Mouse (Mus musculus) 416B (cell line): ENCODE data around the gene Tom1.

ENCODE experiments used
- DNase-seq: peaks from one replicate; pipeline ENCODE4 v3.0.0; 2011; ENCODE audit warnings: low read depth

The Tom1 gene

DNA sequence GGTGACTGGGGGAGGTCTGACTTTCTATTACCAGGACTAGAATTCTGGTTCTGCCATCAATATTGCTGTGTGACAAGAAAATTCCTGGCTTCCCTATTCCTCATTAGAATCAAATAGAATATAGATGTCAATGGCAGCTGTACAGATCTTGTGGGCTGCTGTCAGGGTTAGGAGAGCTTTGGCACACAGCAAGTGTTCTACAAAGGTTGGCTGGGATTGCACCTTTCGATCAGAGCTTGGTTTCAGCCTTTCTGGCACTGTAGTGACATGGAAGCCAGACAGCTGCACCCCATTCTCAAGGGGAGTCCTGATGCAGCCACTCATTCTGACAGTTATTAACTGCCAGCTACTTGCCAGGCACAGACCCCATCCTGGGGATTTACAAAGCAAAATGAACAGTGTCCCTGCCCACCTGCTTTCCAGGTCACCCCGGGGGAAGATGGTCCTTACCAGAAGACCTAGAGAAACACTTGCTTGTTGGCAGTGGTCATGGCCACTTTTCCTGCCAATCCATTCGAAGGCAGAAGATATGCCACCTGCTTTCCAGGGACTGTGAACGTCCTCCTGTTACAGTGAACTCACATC is 57.4 kb downstream of the Tom1 start:
- no peak for DNase-seq

DNA sequence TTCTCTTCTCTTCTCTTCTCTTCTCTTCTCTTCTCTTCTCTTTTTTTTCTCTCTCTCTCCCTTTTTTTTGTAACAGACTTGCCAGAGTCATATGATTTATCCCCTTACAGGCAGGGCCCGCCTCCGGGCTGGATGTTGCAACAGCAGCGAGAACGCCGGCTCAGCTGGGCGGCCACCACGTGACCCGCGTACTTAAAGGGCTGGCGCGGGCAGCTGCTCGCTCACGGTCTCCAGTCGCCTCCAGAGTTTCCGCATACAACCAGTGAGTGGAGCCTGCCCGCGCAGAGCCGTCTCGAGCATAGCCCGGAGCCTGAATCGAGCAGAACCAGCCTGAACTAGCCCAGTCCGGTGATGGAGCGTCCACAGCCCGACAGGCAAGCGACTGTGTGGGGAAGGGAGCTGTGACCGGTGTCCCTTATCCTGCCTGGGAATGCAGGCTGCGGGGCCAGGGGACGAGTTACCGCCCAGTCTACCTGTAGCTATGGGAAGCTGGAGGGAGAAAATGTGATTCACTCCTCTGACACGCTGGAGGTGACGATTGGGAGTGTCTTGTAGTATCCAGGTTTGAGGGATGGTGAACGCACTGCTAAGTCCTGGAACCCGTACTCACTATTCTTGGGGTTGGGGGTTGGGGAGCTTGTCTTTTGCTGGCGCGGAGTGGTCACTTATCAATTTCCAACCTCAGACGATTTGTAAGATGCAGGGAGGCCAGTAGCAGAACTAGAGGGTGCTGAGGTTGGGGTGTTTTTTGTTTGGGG is 60.1 kb downstream of the Tom1 start, which contains the start of gene Hmox1:
Gene Hmox1 (plus strand): TSS at position 223 of the 758 bp plus-strand sequence.
- peak; percentile 95 for DNase-seq

DNA sequence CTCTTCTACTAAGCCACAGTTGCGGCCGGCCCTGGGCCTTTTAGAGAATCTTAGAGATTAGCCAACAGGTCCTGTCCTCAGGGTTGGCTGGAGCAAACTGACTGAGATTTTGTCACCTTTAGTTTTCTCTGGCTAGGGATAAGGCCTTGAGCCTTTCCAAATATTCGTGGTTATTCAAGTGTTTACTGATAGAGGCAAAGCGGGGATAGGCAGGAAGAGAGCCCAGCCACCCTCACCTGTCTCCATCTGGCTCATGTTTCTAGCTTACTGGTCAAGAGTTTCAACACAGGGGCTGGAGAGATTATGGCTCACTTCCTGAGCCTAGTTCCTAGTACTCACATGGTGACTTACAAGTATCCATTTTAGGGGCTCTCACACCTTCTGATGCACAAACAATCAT is 69.5 kb downstream of the Tom1 start:
- no peak for DNase-seq

DNA sequence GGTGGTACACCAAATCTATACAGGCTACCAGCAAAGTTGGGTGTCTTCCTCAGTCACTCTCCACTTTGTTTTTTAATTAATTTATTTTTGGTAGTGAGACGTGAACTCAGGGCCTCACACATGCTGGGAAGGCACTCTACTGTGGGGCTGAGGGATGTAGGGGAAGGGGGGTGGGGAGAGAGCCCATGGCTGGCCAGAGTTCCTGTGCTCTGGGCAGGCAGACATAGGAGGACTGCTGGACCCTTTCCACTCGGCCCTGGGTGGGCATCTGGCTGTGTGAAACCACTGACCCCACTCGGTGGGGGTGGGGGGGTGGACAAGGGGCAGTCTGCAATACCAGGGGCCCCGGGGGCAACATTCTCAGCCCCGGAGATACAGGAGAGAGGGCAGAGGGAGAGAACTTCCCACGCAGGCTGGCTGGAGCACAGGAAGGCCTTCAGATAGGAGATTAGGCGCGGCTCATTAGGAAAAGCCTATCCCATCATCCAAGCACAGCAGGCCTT is 69.9 kb downstream of the Tom1 start:
- DNase-seq = no peak

DNA sequence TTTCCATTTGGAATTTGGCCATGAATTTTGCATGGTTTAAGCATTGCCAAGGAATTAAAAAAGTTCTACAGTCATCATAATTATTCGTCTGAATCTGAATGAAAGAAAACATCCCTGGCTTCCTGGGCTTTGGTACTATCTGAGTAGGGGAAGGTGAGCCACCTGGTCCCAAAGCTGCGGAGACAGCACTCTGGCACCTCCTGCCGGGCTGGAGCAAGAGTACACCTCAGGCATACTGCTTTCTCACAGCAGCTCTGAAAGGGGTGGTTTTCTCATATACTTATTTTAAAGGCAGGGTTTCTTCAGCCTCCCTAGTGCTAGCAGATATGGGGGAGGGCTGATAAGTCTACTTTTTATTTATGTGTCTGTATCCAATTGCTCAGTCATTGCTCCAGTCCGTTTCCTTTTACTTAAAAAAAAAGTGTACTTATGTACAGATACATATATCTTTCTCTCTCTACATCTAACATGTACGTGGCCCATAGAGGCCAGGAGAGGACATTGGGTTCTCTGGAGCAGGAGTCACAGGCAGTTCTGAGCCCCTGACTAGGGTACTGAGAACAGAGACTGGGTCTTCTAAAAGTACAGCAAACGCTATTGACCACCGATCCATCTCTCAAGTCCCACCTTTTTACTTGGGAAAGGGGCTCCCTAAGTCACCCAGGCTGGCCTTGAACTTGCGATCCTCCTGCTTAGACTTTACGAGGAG is 75.2 kb downstream of the Tom1 start:
- DNase-seq = peak; percentile 86

DNA sequence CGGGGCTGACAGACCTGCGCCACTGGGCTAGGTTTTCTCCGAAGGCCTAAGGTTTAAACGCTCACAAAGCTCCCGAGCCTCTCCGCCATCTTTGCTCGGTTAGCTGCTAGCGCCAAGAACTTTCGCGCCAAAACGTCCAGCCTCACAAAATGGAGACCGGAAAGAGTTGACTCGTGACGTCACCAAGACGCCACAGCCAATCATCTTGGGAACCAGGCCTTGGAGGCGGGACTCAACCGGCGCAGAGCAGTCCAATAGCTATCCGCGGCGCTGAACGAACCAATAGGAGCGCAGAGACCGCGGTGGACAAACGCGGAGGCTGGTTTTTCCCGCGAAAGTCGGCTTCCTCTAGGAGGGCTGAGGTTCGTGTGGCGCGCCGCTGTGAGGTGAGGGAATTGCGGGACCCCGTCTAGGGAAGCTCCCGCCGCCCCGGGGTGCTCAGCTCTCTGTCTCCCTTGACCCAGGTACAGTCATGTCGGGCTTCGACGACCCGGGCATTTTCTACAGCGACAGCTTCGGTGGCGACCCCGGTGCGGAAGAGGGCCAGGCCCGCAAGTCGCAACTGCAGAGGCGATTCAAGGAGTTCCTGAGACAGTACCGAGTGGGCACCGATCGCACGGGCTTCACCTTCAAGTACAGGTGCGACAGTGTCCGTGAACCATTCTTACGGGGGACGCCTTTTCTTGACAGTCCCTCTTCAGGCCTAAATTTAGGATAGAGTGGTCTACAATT is 75.9 kb downstream of the Tom1 start, which contains the start of gene Mcm5:
Gene Mcm5 (plus strand): TSS at position 334 of the 732 bp plus-strand sequence.
- peak; percentile 99 for DNase-seq

DNA sequence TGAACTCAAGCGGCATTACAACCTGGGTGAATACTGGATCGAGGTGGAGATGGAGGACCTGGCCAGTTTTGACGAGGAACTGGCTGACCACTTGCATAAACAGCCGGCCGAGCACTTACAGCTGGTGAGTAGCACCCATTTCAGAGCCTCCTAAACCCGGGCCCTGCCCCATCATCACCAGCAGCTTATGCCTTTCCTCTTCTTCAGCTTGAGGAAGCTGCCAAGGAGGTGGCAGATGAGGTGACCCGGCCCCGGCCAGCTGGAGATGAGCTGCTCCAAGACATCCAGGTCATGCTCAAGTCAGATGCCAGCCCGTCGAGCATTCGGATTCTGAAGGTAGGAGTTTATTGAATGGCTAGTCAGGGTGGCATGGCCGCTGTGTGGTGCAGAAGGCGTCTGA is 76.6 kb downstream of the Tom1 start:
- DNase-seq = no peak

DNA sequence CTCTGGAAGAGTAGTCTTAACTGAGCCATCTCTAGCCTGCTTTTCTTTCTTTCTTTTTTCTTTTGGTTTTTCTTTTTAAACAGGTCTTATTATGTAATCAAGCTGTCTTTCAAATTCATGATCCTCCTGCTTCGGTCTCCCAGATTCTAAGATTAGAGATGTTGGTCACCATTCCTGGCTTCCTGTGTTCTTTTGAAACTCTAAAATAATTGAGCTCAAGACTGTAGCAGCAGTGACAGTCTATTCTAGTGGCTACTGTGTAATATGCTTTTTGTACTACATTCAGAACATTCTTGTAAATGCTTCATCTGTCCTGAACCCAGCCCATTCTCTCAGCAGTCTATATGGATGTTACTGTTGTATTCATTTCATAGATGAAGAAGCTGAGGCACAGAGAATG is 85.0 kb downstream of the Tom1 start:
- DNase-seq = no peak

DNA sequence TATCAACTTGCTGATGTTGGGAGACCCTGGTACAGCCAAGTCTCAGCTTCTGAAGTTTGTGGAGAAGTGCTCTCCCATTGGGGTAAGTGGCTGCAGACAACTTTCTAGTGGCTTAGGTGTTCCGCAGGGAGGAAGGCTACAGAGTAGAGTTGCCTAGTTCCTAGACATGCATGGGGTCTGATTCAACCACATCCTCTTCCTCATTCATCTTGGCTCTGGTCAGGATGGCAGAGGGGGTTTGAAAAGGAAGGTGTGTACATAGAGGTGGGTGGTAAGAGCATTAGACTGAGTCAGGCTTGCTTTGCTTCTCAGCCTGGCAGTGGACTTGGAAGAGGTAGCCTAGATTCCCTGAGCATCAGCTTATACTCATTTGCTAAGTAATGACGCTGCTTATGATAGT is 85.8 kb downstream of the Tom1 start:
- peak; percentile 20 for DNase-seq
